Mouse (Mus musculus): ENCODE data around the gene Umodl1. TPM values are rescaled to one million over a fixed set of nuclear protein-coding genes. Genes with fewer than 3 reads are reported as not detected.

Gene Umodl1
- polyA plus RNA-seq, 1 experiment from 2014 or later: 0.04 TPM

DNA sequence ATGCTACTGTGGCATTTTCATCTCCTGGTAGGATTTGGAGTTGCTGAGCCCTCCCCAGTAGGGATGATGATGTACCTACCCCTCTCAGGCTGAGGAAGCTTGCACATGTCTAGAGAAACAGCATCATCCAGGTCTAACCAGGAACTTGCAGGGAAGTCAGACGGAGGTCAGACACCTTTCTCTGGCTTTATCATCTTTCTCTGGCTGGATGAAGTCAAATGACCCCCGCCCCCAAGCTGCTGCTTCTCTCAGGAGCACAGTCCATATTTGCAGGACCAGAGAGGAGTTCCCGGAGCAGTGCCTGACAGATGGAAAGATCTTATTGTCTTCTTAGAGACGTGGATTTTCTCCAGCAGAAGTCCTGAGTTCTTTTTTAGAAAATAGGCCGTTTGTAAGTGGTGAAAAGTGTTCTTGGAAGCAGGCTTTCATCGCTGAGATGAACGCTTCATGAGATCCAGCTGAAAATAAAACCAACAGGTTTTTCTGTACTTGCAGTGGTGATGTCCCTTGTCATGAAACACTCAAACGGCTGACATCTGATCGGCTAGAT lies 74.5 kb downstream of the Umodl1 start:
- ATAC-seq: no peak
- Histone ChIP-seq H3K4me2 (ENCODE audit: low read length) (no peak overlapping the region), H3K4me3 (replicated peaks; ENCODE audit: low read length) (no peak overlapping the region), H3K9ac (replicated peaks; ENCODE audit: low read depth, low read length) (no peak overlapping the region), H3K27me3 (replicated peaks; ENCODE audit: control insufficient read depth, insufficient read depth, low read length) (no peaks in the 10 kb centered on the region), H3K4me1 (replicated peaks; ENCODE audit: control insufficient read depth, insufficient read depth, low read length) (peaks cover 7% of the 10 kb centered on the region), H3K36me3 (ENCODE audit: control insufficient read depth, insufficient read depth) (no peaks in the 10 kb centered on the region), H3K9me3 (ENCODE audit: control insufficient read depth, low read length) (no peaks in the 10 kb centered on the region), H3K27ac (ENCODE audit: low read length) (no peak overlapping the region)
- 85% methylated on average over 9 of the region's 9 CpGs for WGBS

DNA sequence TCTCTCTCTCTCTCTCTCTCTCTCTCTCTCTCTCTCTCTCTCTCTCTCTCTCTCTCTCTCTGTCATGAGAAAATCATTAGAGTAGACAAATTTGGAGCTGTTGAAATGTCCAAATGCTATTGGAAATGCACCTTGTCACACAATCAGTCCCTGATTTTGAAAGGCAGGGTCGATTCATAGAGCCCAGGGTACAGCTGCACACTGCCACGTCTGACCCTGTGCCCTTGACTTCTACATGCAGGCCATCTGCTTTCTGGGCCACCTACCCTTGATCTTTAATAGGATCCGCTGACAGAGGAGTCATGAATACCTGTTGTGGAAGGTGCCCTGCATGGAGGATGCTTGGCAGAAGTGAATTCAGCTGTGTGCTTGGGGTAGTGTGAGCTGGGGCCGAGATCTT lies 75.0 kb downstream of the Umodl1 start:
- H3K36me3 ChIP-seq (ENCODE audit: control insufficient read depth, insufficient read depth): no peaks in the 10 kb centered on the region
- no peak overlapping the region for H3K9ac ChIP-seq (replicated peaks; ENCODE audit: low read depth, low read length)
- no peak overlapping the region for H3K27ac ChIP-seq (ENCODE audit: low read length)
- peaks cover 10% of the 10 kb centered on the region for H3K4me1 ChIP-seq (replicated peaks; ENCODE audit: control insufficient read depth, insufficient read depth, low read length)
- no peak overlapping the region for H3K4me2 ChIP-seq (ENCODE audit: low read length)
- 88% methylated on average over 4 of the region's 4 CpGs for WGBS
- no peak overlapping the region for H3K4me3 ChIP-seq (replicated peaks; ENCODE audit: low read length)
- ATAC-seq: no peak
- no peaks in the 10 kb centered on the region for H3K9me3 ChIP-seq (ENCODE audit: control insufficient read depth, low read length)
- H3K27me3 ChIP-seq (replicated peaks; ENCODE audit: control insufficient read depth, insufficient read depth, low read length): no peaks in the 10 kb centered on the region

DNA sequence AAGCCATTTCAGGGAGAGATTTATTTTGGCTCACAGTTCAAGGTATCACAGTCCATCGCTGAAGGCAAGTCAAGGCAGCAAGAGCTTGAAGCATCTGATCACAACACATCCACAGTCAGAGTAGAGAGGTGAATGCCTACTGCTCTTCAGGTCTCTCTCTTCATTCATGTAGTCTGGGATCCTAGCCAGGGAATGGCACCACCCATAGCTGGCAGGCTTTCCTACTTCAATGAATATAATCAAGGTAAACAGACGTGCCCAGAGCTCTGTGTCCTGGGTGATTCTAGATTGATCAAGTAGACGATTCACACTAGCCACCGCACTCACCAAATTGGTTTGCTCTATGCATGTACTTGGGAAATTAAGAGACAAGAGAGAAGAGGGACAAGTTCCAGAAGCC lies 77.9 kb downstream of the Umodl1 start:
- peaks cover 12% of the 10 kb centered on the region for H3K4me1 ChIP-seq (replicated peaks; ENCODE audit: control insufficient read depth, insufficient read depth, low read length)
- WGBS: 69% methylated on average over 4 of the region's 4 CpGs
- ATAC-seq: no peak

DNA sequence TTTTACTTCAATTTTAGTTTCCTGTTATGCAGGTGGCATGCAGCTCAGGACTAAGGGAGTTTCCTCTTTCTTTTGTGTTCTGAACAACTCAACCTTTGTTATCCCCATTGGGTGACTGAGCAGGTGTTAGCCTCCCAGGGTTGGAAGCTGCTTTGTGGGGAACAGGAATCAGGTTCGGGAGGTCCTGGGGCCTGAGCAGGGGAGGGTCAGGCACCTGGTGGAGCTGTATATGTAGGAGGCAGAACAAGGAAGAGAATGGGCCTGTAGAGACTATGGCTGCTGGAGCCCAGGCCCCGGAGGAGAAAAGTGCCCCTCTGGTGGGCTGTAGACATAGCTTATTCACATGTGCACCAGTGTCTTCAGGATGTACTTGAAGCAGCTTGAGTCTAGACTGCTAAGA lies 78.8 kb downstream of the Umodl1 start:
- Histone ChIP-seq H3K4me1 (replicated peaks; ENCODE audit: control insufficient read depth, insufficient read depth, low read length) (peaks cover 12% of the 10 kb centered on the region), H3K27me3 (replicated peaks; ENCODE audit: control insufficient read depth, insufficient read depth, low read length) (no peaks in the 10 kb centered on the region)
- WGBS: 73% methylated on average over 2 of the region's 2 CpGs

More for the DNA sequence above, 77.9 kb downstream of the Umodl1 start:
- no peak overlapping the region for H3K4me3 ChIP-seq (replicated peaks; ENCODE audit: low read length)
- H3K36me3 ChIP-seq (ENCODE audit: control insufficient read depth, insufficient read depth): no peaks in the 10 kb centered on the region
- no peak overlapping the region for H3K27ac ChIP-seq (ENCODE audit: low read length)
- no peaks in the 10 kb centered on the region for H3K27me3 ChIP-seq (replicated peaks; ENCODE audit: control insufficient read depth, insufficient read depth, low read length)
- H3K4me2 ChIP-seq (ENCODE audit: low read length): no peak overlapping the region
- no peaks in the 10 kb centered on the region for H3K9me3 ChIP-seq (ENCODE audit: control insufficient read depth, low read length)
- H3K9ac ChIP-seq (replicated peaks; ENCODE audit: low read depth, low read length): no peak overlapping the region

DNA sequence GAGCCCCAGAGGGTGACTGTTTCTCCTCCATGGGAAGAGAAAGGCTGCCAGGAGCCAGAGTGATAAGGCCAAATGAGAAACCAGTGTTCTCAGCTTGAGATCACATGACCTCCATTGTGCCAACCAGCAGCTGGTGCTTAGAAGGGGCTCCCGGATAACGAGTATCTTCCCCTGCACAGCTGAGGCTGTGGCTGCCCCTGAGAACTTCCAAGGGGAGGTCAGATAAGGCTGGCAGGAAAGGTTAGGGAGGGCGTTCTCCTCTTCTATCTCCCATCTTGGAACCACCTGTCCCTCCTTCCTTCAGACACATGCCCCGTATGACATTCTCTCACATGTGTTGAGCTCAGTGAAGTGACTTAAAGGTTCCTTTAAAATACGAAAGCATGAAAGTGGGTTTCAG lies 79.7 kb downstream of the Umodl1 start:
- H3K27ac ChIP-seq (ENCODE audit: low read length): no peak overlapping the region
- 35% methylated on average over 5 of the region's 5 CpGs for WGBS

More for the DNA sequence above, 78.8 kb downstream of the Umodl1 start:
- Histone ChIP-seq H3K4me2 (ENCODE audit: low read length) (no peak overlapping the region), H3K9ac (replicated peaks; ENCODE audit: low read depth, low read length) (no peak overlapping the region), H3K4me3 (replicated peaks; ENCODE audit: low read length) (no peak overlapping the region), H3K9me3 (ENCODE audit: control insufficient read depth, low read length) (no peaks in the 10 kb centered on the region), H3K27ac (ENCODE audit: low read length) (no peak overlapping the region), H3K36me3 (ENCODE audit: control insufficient read depth, insufficient read depth) (no peaks in the 10 kb centered on the region)
- ATAC-seq: no peak

DNA sequence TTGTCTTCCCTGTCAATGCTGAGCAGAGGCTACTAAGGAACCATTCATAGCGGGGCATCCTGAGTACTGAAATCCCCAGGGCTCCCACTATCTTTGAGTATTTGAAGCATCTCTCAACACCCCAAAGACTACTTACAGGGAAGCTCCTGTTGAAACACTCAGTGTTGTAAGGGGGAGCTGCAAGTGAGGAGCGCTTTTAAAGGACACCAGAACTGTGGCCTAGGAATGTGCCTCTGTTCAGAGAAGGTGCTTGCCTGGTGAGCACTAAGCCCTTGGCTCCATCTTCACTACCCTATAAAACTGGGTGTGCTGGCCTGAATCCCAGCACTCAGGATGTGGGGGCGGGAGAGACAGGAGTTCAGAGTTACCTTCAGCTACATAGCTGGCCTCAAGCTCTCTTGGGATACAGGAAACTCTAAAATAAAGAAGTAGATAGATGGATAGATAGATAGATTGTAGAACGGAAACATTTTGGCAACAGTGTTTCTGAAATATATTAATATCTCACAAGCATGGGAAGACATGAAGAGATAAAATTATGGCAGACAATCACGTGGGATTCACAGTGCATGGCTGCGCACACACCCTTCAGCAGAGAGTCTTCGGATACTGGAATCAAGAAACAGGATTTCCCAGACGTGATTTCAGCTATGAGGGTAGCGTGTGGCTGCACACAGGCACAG lies 80.4 kb downstream of the Umodl1 start:
- Histone ChIP-seq H3K4me3 (replicated peaks; ENCODE audit: low read length) (no peak overlapping the region), H3K9ac (replicated peaks; ENCODE audit: low read depth, low read length) (no peak overlapping the region), H3K4me1 (replicated peaks; ENCODE audit: control insufficient read depth, insufficient read depth, low read length) (peaks cover 12% of the 10 kb centered on the region), H3K27ac (ENCODE audit: low read length) (no peak overlapping the region), H3K4me2 (ENCODE audit: low read length) (no peak overlapping the region), H3K36me3 (ENCODE audit: control insufficient read depth, insufficient read depth) (no peaks in the 10 kb centered on the region), H3K27me3 (replicated peaks; ENCODE audit: control insufficient read depth, insufficient read depth, low read length) (no peaks in the 10 kb centered on the region), H3K9me3 (ENCODE audit: control insufficient read depth, low read length) (no peaks in the 10 kb centered on the region)
- 93% methylated on average over 9 of the region's 9 CpGs for WGBS
- ATAC-seq: no peak

More for the DNA sequence above, 79.7 kb downstream of the Umodl1 start:
- Histone ChIP-seq H3K9ac (replicated peaks; ENCODE audit: low read depth, low read length) (no peak overlapping the region), H3K9me3 (ENCODE audit: control insufficient read depth, low read length) (no peaks in the 10 kb centered on the region), H3K4me3 (replicated peaks; ENCODE audit: low read length) (no peak overlapping the region), H3K36me3 (ENCODE audit: control insufficient read depth, insufficient read depth) (no peaks in the 10 kb centered on the region), H3K27me3 (replicated peaks; ENCODE audit: control insufficient read depth, insufficient read depth, low read length) (no peaks in the 10 kb centered on the region), H3K4me1 (replicated peaks; ENCODE audit: control insufficient read depth, insufficient read depth, low read length) (peaks cover 12% of the 10 kb centered on the region), H3K4me2 (ENCODE audit: low read length) (no peak overlapping the region)
- ATAC-seq: peak; percentile 59

DNA sequence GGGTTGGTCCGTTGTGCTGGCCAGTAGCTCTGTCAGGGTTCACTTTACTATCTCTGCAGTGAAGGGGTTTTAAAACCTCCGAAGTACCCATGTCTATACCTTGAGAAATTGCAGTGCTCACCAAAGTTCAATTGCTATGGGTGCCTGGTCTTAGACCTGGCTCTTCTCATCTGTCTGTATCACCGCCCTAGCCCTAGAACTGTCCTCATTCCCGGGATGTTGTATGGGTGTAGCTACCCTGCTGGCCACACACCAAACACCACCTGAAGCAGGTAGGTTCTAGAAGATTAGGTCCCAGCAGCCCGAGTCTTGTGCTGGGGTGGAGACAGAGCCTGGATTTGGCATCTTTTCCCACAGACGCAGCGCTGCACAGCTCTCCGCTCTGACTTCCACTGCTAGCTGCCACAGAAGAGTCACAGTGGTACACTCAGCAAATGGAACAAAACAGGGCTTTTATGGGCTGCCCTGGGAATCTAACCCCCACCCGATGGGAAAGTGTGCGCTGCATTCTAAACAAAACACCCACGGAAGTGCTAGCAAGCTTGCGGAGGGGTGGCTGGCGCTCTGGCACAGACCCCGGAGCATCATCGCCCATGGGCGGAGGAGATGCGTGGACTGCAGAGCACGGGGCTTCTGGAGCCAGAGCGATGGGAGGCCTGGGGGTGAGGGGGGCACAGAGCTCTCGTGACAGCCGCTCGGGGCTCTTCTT lies 81.9 kb downstream of the Umodl1 start:
- H3K4me2 ChIP-seq (ENCODE audit: low read length): 0 out of 2 replicates have a peak overlapping the region, but pooled peaks have one; percentile 1
- H3K9ac ChIP-seq (replicated peaks; ENCODE audit: low read depth, low read length): no peak overlapping the region

DNA sequence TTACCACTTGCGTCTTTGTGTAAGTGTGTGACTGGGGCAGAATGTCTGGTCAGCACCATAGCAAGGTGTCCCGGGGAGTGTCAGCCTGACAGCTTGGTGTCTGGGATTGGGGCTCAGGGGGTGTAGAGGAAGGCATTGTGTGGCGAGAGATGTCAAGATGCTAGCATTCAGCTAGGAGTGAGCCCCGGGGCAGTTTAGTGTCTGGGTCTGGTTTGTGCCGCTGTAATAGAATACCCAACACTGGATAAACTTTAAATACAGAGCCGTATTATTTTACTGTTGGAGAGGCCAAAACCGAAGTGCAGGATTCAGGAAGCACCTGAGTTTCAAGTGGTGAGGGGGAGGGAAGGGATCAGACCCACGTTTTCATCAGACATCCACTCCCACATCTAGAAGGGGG lies 82.9 kb downstream of the Umodl1 start:
- no peak overlapping the region for H3K27ac ChIP-seq (ENCODE audit: low read length)
- H3K9me3 ChIP-seq (ENCODE audit: control insufficient read depth, low read length): no peaks in the 10 kb centered on the region
- ATAC-seq: no peak
- H3K36me3 ChIP-seq (ENCODE audit: control insufficient read depth, insufficient read depth): no peaks in the 10 kb centered on the region
- H3K9ac ChIP-seq (replicated peaks; ENCODE audit: low read depth, low read length): no peak overlapping the region
- H3K4me2 ChIP-seq (ENCODE audit: low read length): no peak overlapping the region
- H3K27me3 ChIP-seq (replicated peaks; ENCODE audit: control insufficient read depth, insufficient read depth, low read length): no peaks in the 10 kb centered on the region
- H3K4me1 ChIP-seq (replicated peaks; ENCODE audit: control insufficient read depth, insufficient read depth, low read length): peaks cover 12% of the 10 kb centered on the region
- no peak overlapping the region for H3K4me3 ChIP-seq (replicated peaks; ENCODE audit: low read length)
- 80% methylated on average over 8 of the region's 8 CpGs for WGBS

More for the DNA sequence above, 81.9 kb downstream of the Umodl1 start:
- ATAC-seq: peak; percentile 40; the same call in 1 of the 2 replicates
- H3K36me3 ChIP-seq (ENCODE audit: control insufficient read depth, insufficient read depth): no peaks in the 10 kb centered on the region
- H3K27ac ChIP-seq (ENCODE audit: low read length): no peak overlapping the region
- H3K27me3 ChIP-seq (replicated peaks; ENCODE audit: control insufficient read depth, insufficient read depth, low read length): no peaks in the 10 kb centered on the region
- no peaks in the 10 kb centered on the region for H3K9me3 ChIP-seq (ENCODE audit: control insufficient read depth, low read length)
- peaks cover 12% of the 10 kb centered on the region for H3K4me1 ChIP-seq (replicated peaks; ENCODE audit: control insufficient read depth, insufficient read depth, low read length)
- WGBS: 59% methylated on average over 22 of the region's 22 CpGs
- no peak overlapping the region for H3K4me3 ChIP-seq (replicated peaks; ENCODE audit: low read length)

DNA sequence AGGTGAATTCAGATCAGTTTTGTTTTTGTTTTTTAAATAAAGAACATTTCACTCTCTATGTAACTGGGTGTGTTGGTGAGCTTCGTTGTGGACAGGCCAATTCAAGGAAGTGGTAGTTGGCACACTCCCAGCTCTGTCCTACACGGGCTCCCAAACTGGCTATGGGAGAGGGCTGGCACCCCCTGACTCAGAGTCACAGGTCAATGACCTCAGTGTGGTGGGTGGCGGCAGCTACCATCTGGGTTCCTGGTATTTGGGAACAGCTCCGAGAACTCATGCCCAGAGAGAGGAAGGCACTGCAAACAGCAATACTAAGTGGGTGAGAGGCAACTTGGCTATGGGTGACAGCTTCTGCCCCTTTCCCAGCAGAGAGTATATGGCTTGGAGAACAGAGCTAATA lies 83.9 kb downstream of the Umodl1 start:
- 79% methylated on average over 4 of the region's 4 CpGs for WGBS
- Histone ChIP-seq H3K4me3 (replicated peaks; ENCODE audit: low read length) (no peak overlapping the region), H3K27me3 (replicated peaks; ENCODE audit: control insufficient read depth, insufficient read depth, low read length) (no peaks in the 10 kb centered on the region), H3K36me3 (ENCODE audit: control insufficient read depth, insufficient read depth) (no peaks in the 10 kb centered on the region), H3K4me2 (ENCODE audit: low read length) (no peak overlapping the region), H3K27ac (ENCODE audit: low read length) (no peak overlapping the region), H3K9ac (replicated peaks; ENCODE audit: low read depth, low read length) (no peak overlapping the region), H3K9me3 (ENCODE audit: control insufficient read depth, low read length) (no peaks in the 10 kb centered on the region), H3K4me1 (replicated peaks; ENCODE audit: control insufficient read depth, insufficient read depth, low read length) (peaks cover 10% of the 10 kb centered on the region)
- no peak for ATAC-seq
